Mouse (Mus musculus): ENCODE results near the gene Phf24. TPM values are rescaled to one million over a fixed set of nuclear protein-coding genes. Genes with fewer than 3 reads are reported as not detected.
A peak's percentile ranks its signal among the peaks of the same experiment; 100 is the strongest.

Gene Phf24
- polyA plus RNA-seq (2012; rRNA removed), result 0.37 and 0.46 TPM in 2 replicates

GRCm38 (mm10) chr4:42916617-42917401, at the start of gene Phf24:
TSS of gene Phf24 (plus strand) at chr4:42916660.
- peaks cover 23% of the 10 kb centered on the region for H3K27me3 ChIP-seq (ENCODE audit: control insufficient read depth, insufficient read depth, low read length)
- H3K4me3 ChIP-seq (ENCODE audit: low read depth, low read length), result peak within 1 kb of the TSS; percentile 61
- no peaks in the 10 kb centered on the region for H3K36me3 ChIP-seq (ENCODE audit: control insufficient read depth, insufficient read depth, low read length)
- H3K4me1 ChIP-seq (ENCODE audit: control insufficient read depth, insufficient read depth, insufficient read length, low read length), result no peaks in the 10 kb centered on the region
- 2% methylated on average over 69 of the region's 90 CpGs for WGBS
- no peak within 1 kb of the TSS for H3K27ac ChIP-seq (ENCODE audit: insufficient read depth, low read depth, low read length)
- TF ChIP-seq CTCF (IDR thresholded peaks at IDR 0.05; ENCODE audit: extremely low read depth, insufficient read length, insufficient replicate concordance, low read depth, low read length), result no peak
- no peak for TF ChIP-seq POLR2A (IDR thresholded peaks at IDR 0.05; ENCODE audit: low read depth, low read length)

GRCm38 (mm10) chr4:42867390-42867789, 49.1 kb upstream of the Phf24 start:
- H3K36me3 ChIP-seq (ENCODE audit: control insufficient read depth, insufficient read depth, low read length), result no peaks in the 10 kb centered on the region
- no peaks in the 10 kb centered on the region for H3K27me3 ChIP-seq (ENCODE audit: control insufficient read depth, insufficient read depth, low read length)
- TF ChIP-seq CTCF (IDR thresholded peaks at IDR 0.05; ENCODE audit: extremely low read depth, insufficient read length, insufficient replicate concordance, low read depth, low read length) (no peak), POLR2A (IDR thresholded peaks at IDR 0.05; ENCODE audit: low read depth, low read length) (no peak)
- no peaks in the 10 kb centered on the region for H3K4me1 ChIP-seq (ENCODE audit: control insufficient read depth, insufficient read depth, insufficient read length, low read length)
- no peak overlapping the region for H3K4me3 ChIP-seq (ENCODE audit: low read depth, low read length)
- no peak overlapping the region for H3K27ac ChIP-seq (ENCODE audit: insufficient read depth, low read depth, low read length)
- WGBS, result 26% methylated on average over 3 of the region's 3 CpGs

GRCm38 (mm10) chr4:42868193-42868592, 48.3 kb upstream of the Phf24 start:
- no peak overlapping the region for H3K4me3 ChIP-seq (ENCODE audit: low read depth, low read length)
- H3K36me3 ChIP-seq (ENCODE audit: control insufficient read depth, insufficient read depth, low read length), result no peaks in the 10 kb centered on the region
- no peak for TF ChIP-seq POLR2A (IDR thresholded peaks at IDR 0.05; ENCODE audit: low read depth, low read length)
- no peak for TF ChIP-seq CTCF (IDR thresholded peaks at IDR 0.05; ENCODE audit: extremely low read depth, insufficient read length, insufficient replicate concordance, low read depth, low read length)
- WGBS, result 85% methylated on average over 5 of the region's 5 CpGs
- H3K4me1 ChIP-seq (ENCODE audit: control insufficient read depth, insufficient read depth, insufficient read length, low read length), result no peaks in the 10 kb centered on the region
- H3K27me3 ChIP-seq (ENCODE audit: control insufficient read depth, insufficient read depth, low read length), result no peaks in the 10 kb centered on the region
- no peak overlapping the region for H3K27ac ChIP-seq (ENCODE audit: insufficient read depth, low read depth, low read length)

GRCm38 (mm10) chr4:42870748-42871147, 45.7 kb upstream of the Phf24 start:
- H3K4me1 ChIP-seq (ENCODE audit: control insufficient read depth, insufficient read depth, insufficient read length, low read length), result no peaks in the 10 kb centered on the region
- WGBS, result 64% methylated on average over 5 of the region's 5 CpGs
- no peaks in the 10 kb centered on the region for H3K27me3 ChIP-seq (ENCODE audit: control insufficient read depth, insufficient read depth, low read length)
- no peak for TF ChIP-seq CTCF (IDR thresholded peaks at IDR 0.05; ENCODE audit: extremely low read depth, insufficient read length, insufficient replicate concordance, low read depth, low read length)
- no peak for TF ChIP-seq POLR2A (IDR thresholded peaks at IDR 0.05; ENCODE audit: low read depth, low read length)
- H3K27ac ChIP-seq (ENCODE audit: insufficient read depth, low read depth, low read length), result no peak overlapping the region
- no peak overlapping the region for H3K4me3 ChIP-seq (ENCODE audit: low read depth, low read length)
- no peaks in the 10 kb centered on the region for H3K36me3 ChIP-seq (ENCODE audit: control insufficient read depth, insufficient read depth, low read length)

- no peaks in the 10 kb centered on the region for H3K4me1 ChIP-seq (ENCODE audit: control insufficient read depth, insufficient read depth, insufficient read length, low read length)
- no peaks in the 10 kb centered on the region for H3K27me3 ChIP-seq (ENCODE audit: control insufficient read depth, insufficient read depth, low read length)
- H3K27ac ChIP-seq (ENCODE audit: insufficient read depth, low read depth, low read length), result no peak overlapping the region
- H3K36me3 ChIP-seq (ENCODE audit: control insufficient read depth, insufficient read depth, low read length), result no peaks in the 10 kb centered on the region
- WGBS, result 89% methylated on average over 7 of the region's 7 CpGs
- no peak for TF ChIP-seq POLR2A (IDR thresholded peaks at IDR 0.05; ENCODE audit: low read depth, low read length)
- TF ChIP-seq CTCF (IDR thresholded peaks at IDR 0.05; ENCODE audit: extremely low read depth, insufficient read length, insufficient replicate concordance, low read depth, low read length), result no peak
- no peak overlapping the region for H3K4me3 ChIP-seq (ENCODE audit: low read depth, low read length)
These were observed 44.3 kb upstream of the Phf24 start for GRCm38 (mm10) chr4:42872151-42872550.

GRCm38 (mm10) chr4:42872746-42873435, 43.6 kb upstream of the Phf24 start:
- Histone ChIP-seq H3K4me1 (ENCODE audit: control insufficient read depth, insufficient read depth, insufficient read length, low read length) (no peaks in the 10 kb centered on the region), H3K36me3 (ENCODE audit: control insufficient read depth, insufficient read depth, low read length) (no peaks in the 10 kb centered on the region), H3K27ac (ENCODE audit: insufficient read depth, low read depth, low read length) (no peak overlapping the region), H3K4me3 (ENCODE audit: low read depth, low read length) (no peak overlapping the region), H3K27me3 (ENCODE audit: control insufficient read depth, insufficient read depth, low read length) (no peaks in the 10 kb centered on the region)
- WGBS, result 65% methylated on average over 16 of the region's 16 CpGs
- TF ChIP-seq CTCF (IDR thresholded peaks at IDR 0.05; ENCODE audit: extremely low read depth, insufficient read length, insufficient replicate concordance, low read depth, low read length) (no peak), POLR2A (IDR thresholded peaks at IDR 0.05; ENCODE audit: low read depth, low read length) (no peak)

- no peak within 1 kb of the TSS for H3K27ac ChIP-seq (ENCODE audit: insufficient read depth, low read depth, low read length)
- H3K27me3 ChIP-seq (ENCODE audit: control insufficient read depth, insufficient read depth, low read length), result no peaks in the 10 kb centered on the region
- no peak within 1 kb of the TSS for H3K4me3 ChIP-seq (ENCODE audit: low read depth, low read length)
- H3K4me1 ChIP-seq (ENCODE audit: control insufficient read depth, insufficient read depth, insufficient read length, low read length), result no peaks in the 10 kb centered on the region
- no peaks in the 10 kb centered on the region for H3K36me3 ChIP-seq (ENCODE audit: control insufficient read depth, insufficient read depth, low read length)
- TF ChIP-seq POLR2A (IDR thresholded peaks at IDR 0.05; ENCODE audit: low read depth, low read length), result no peak
- TF ChIP-seq CTCF (IDR thresholded peaks at IDR 0.05; ENCODE audit: extremely low read depth, insufficient read length, insufficient replicate concordance, low read depth, low read length), result no peak
- 80% methylated on average over 7 of the region's 7 CpGs for WGBS
These were observed 42.3 kb upstream of the Phf24 start, which contains the start of gene Fam205c for GRCm38 (mm10) chr4:42874134-42874533. TSS of gene Fam205c (minus strand) at chr4:42874234.
